Mouse (Mus musculus) forebrain, embryonic 16.5 days (tissue): ENCODE results near the gene 4933430I17Rik. TPM values are rescaled to one million over a fixed set of nuclear protein-coding genes. Genes with fewer than 3 reads are reported as not detected.

Experiments used
- ATAC-seq: fragments of 200-750 bp; cut with Nextera tagmentation; 2 replicates; pipeline ENCODE4 v1.8.0; 2017; ENCODE audit warnings: mild to moderate bottlenecking, moderate library complexity
- H3K27ac ChIP-seq: fragments of 300-500 bp; sonication (generic); 2 replicates; pipeline ENCODE4 v1.5.1; 2014; ENCODE audit warnings: low read length, control low read depth
- H3K27me3 ChIP-seq: fragments of 300-500 bp; sonication (generic); replicated peaks from 2 replicates; pipeline ENCODE4 v1.6.1; 2014; ENCODE audit warnings: low read length; ENCODE audit not compliant: control insufficient read depth, insufficient read depth
- H3K36me3 ChIP-seq: fragments of 300-500 bp; sonication (generic); 2 replicates; pipeline ENCODE4 v1.6.1; 2014; ENCODE audit not compliant: control insufficient read depth, insufficient read depth
- H3K4me1 ChIP-seq: fragments of 300-500 bp; sonication (generic); replicated peaks from 2 replicates; pipeline ENCODE4 v1.6.1; 2014; ENCODE audit warnings: low read length; ENCODE audit not compliant: control insufficient read depth, insufficient read depth
- H3K4me2 ChIP-seq: fragments of 300-500 bp; sonication (generic); 2 replicates; pipeline ENCODE4 v1.6.1; 2014; ENCODE audit warnings: mild to moderate bottlenecking, low read length, control low read depth
- H3K4me3 ChIP-seq: fragments of 300-500 bp; sonication (generic); replicated peaks from 2 replicates; pipeline ENCODE4 v1.5.1; 2014; ENCODE audit warnings: mild to moderate bottlenecking, low read length, control low read depth
- H3K9ac ChIP-seq: fragments of 300-500 bp; sonication (generic); replicated peaks from 2 replicates; pipeline ENCODE4 v1.6.1; 2014; ENCODE audit warnings: low read depth, low read length, control low read depth
- H3K9me3 ChIP-seq: fragments of 300-500 bp; sonication (generic); 2 replicates; pipeline ENCODE4 v1.6.1; 2016; ENCODE audit warnings: low read length; ENCODE audit not compliant: control insufficient read depth
- WGBS: fragments of 180-500 bp; shearing (Covaris S2); extraction: QIAGEN DNeasy Blood & Tissue Kit; methylation state at CpG from one replicate; pipeline ENCODE4 v1.1.7; 2014; 5-methylcytosine and 5-hydroxymethylcytosine counted together
- polyA plus RNA-seq: library from polyadenylated mRNA; unstranded; fragments of >200 nt; fragmentation: Nextera tagmentation; extraction: Ambion mirVana; gene quantifications from 2 replicates; pipeline ENCODE4 v1.2.1, GENCODE M21; 2015

Gene 4933430I17Rik
- polyA plus RNA-seq, 1 experiment from 2014 or later: 0.61 TPM

GRCm38 (mm10) chr4:62520892-62521400 lies 4.2 kb upstream of the 4933430I17Rik start:
- H3K4me1 ChIP-seq: peaks cover 20% of the 10 kb centered on the region
- no peak overlapping the region for H3K9ac ChIP-seq
- no peaks in the 10 kb centered on the region for H3K36me3 ChIP-seq
- H3K27me3 ChIP-seq: no peaks in the 10 kb centered on the region
- no peak for ATAC-seq
- no peak overlapping the region for H3K27ac ChIP-seq
- no peaks in the 10 kb centered on the region for H3K9me3 ChIP-seq
- WGBS: 96% methylated on average over 2 of the region's 2 CpGs
- H3K4me2 ChIP-seq: no peak overlapping the region
- no peak overlapping the region for H3K4me3 ChIP-seq

- H3K4me1 ChIP-seq: peaks cover 9% of the 10 kb centered on the region
- no peak overlapping the region; the same call in 1 of the 2 replicates for H3K27ac ChIP-seq
- H3K36me3 ChIP-seq: no peaks in the 10 kb centered on the region
- no peaks in the 10 kb centered on the region for H3K27me3 ChIP-seq
- peak overlapping the region; percentile 50 for H3K4me2 ChIP-seq
- H3K9ac ChIP-seq: peak overlapping the region; percentile 90
- no peaks in the 10 kb centered on the region for H3K9me3 ChIP-seq
- WGBS: 0% methylated on average over 10 of the region's 10 CpGs
- H3K4me3 ChIP-seq: peak overlapping the region; percentile 78
- no peak for ATAC-seq
Observed at GRCm38 (mm10) chr4:62525489-62525811, 281 bp downstream of the 4933430I17Rik start.

GRCm38 (mm10) chr4:62526256-62526655 lies 1.1 kb downstream of the 4933430I17Rik start:
- Histone ChIP-seq H3K9me3 (no peaks in the 10 kb centered on the region), H3K4me3 (no peak overlapping the region), H3K4me1 (peaks cover 9% of the 10 kb centered on the region), H3K36me3 (no peaks in the 10 kb centered on the region), H3K4me2 (no peak overlapping the region), H3K27ac (no peak overlapping the region), H3K9ac (no peak overlapping the region), H3K27me3 (no peaks in the 10 kb centered on the region)
- WGBS: 60% methylated on average over 2 of the region's 2 CpGs
- ATAC-seq: no peak

- no peak overlapping the region for H3K4me3 ChIP-seq
- peaks cover 9% of the 10 kb centered on the region for H3K4me1 ChIP-seq
- H3K27ac ChIP-seq: no peak overlapping the region
- 83% methylated on average over 4 of the region's 4 CpGs for WGBS
- no peaks in the 10 kb centered on the region for H3K9me3 ChIP-seq
- no peak overlapping the region for H3K4me2 ChIP-seq
- no peaks in the 10 kb centered on the region for H3K27me3 ChIP-seq
- ATAC-seq: no peak
- no peaks in the 10 kb centered on the region for H3K36me3 ChIP-seq
- H3K9ac ChIP-seq: no peak overlapping the region
Observed at GRCm38 (mm10) chr4:62527655-62528054, 2.5 kb downstream of the 4933430I17Rik start.

GRCm38 (mm10) chr4:62533729-62534128 lies 8.6 kb downstream of the 4933430I17Rik start:
- no peak overlapping the region for H3K27ac ChIP-seq
- H3K27me3 ChIP-seq: no peaks in the 10 kb centered on the region
- H3K4me3 ChIP-seq: no peak overlapping the region
- H3K4me2 ChIP-seq: no peak overlapping the region
- no peaks in the 10 kb centered on the region for H3K36me3 ChIP-seq
- ATAC-seq: no peak
- no peaks in the 10 kb centered on the region for H3K9me3 ChIP-seq
- WGBS: 64% methylated on average over 6 of the region's 6 CpGs
- H3K9ac ChIP-seq: no peak overlapping the region
- no peaks in the 10 kb centered on the region for H3K4me1 ChIP-seq

GRCm38 (mm10) chr4:62541802-62542201 lies 16.6 kb downstream of the 4933430I17Rik start:
- Histone ChIP-seq H3K27me3 (no peaks in the 10 kb centered on the region), H3K36me3 (no peaks in the 10 kb centered on the region), H3K4me3 (no peak overlapping the region), H3K4me1 (no peaks in the 10 kb centered on the region), H3K4me2 (no peak overlapping the region), H3K9me3 (no peaks in the 10 kb centered on the region), H3K9ac (no peak overlapping the region), H3K27ac (no peak overlapping the region)
- ATAC-seq: peak; percentile 93
- WGBS: 48% methylated on average over 3 of the region's 3 CpGs

GRCm38 (mm10) chr4:62543782-62544181 lies 18.6 kb downstream of the 4933430I17Rik start:
- WGBS: 92% methylated on average over 6 of the region's 6 CpGs

GRCm38 (mm10) chr4:62544801-62545200 lies 19.6 kb downstream of the 4933430I17Rik start:
- H3K4me3 ChIP-seq: no peak overlapping the region
- H3K36me3 ChIP-seq: no peaks in the 10 kb centered on the region
- H3K27me3 ChIP-seq: no peaks in the 10 kb centered on the region
- no peaks in the 10 kb centered on the region for H3K4me1 ChIP-seq
- ATAC-seq: no peak
- H3K9ac ChIP-seq: no peak overlapping the region
- H3K4me2 ChIP-seq: no peak overlapping the region
- no peaks in the 10 kb centered on the region for H3K9me3 ChIP-seq
- H3K27ac ChIP-seq: no peak overlapping the region

More at GRCm38 (mm10) chr4:62543782-62544181, 18.6 kb downstream of the 4933430I17Rik start:
- H3K27ac ChIP-seq: no peak overlapping the region
- no peaks in the 10 kb centered on the region for H3K4me1 ChIP-seq
- no peak overlapping the region for H3K4me2 ChIP-seq
- H3K36me3 ChIP-seq: no peaks in the 10 kb centered on the region
- no peak overlapping the region for H3K9ac ChIP-seq
- no peaks in the 10 kb centered on the region for H3K27me3 ChIP-seq
- no peaks in the 10 kb centered on the region for H3K9me3 ChIP-seq
- no peak for ATAC-seq
- H3K4me3 ChIP-seq: no peak overlapping the region

GRCm38 (mm10) chr4:62551966-62552365 lies 26.8 kb downstream of the 4933430I17Rik start:
- Histone ChIP-seq H3K9ac (no peak overlapping the region), H3K4me3 (no peak overlapping the region), H3K27me3 (no peaks in the 10 kb centered on the region), H3K4me2 (no peak overlapping the region), H3K9me3 (no peaks in the 10 kb centered on the region), H3K27ac (no peak overlapping the region), H3K36me3 (no peaks in the 10 kb centered on the region), H3K4me1 (no peaks in the 10 kb centered on the region)
- no peak for ATAC-seq
- WGBS: 85% methylated on average over 7 of the region's 7 CpGs

- no peaks in the 10 kb centered on the region for H3K36me3 ChIP-seq
- H3K9me3 ChIP-seq: no peaks in the 10 kb centered on the region
- no peak overlapping the region for H3K4me3 ChIP-seq
- 0 out of 2 replicates have a peak, but pooled peaks cover 3% of the 10 kb centered on the region for H3K4me1 ChIP-seq
- H3K27ac ChIP-seq: no peak overlapping the region
- H3K27me3 ChIP-seq: no peaks in the 10 kb centered on the region
- WGBS: 38% methylated on average over 3 of the region's 3 CpGs
- H3K4me2 ChIP-seq: no peak overlapping the region
- ATAC-seq: no peak
- no peak overlapping the region for H3K9ac ChIP-seq
Observed at GRCm38 (mm10) chr4:62557436-62557835, 32.3 kb downstream of the 4933430I17Rik start.
